Mouse (Mus musculus) intestine, embryonic 16.5 days (tissue): ENCODE measurements at regions not wholly inside any gene's neighbourhood (a gene's known extent, or its start where the extent isn't known, plus 50 kb on each side); places are given as distances from the start of the nearest gene placed in this dataset.
A peak's percentile ranks its signal among the peaks of the same experiment; 100 is the strongest.

ENCODE experiments used
- ATAC-seq: fragments of 200-750 bp; cut with Nextera tagmentation; 2 replicates; pipeline ENCODE4 v1.8.0; 2017; ENCODE audit warnings: moderate TSS enrichment, moderate library complexity
- H3K27ac ChIP-seq: fragments of 300-500 bp; sonication (generic); 2 replicates; pipeline ENCODE4 v1.5.1; 2014; ENCODE audit warnings: mild to moderate bottlenecking, low read length
- H3K27me3 ChIP-seq: fragments of 300-500 bp; sonication (generic); replicated peaks from 2 replicates; pipeline ENCODE4 v1.6.1; 2014; ENCODE audit warnings: low read length, control low read depth, mixed read lengths; ENCODE audit not compliant: control insufficient read depth, insufficient read depth
- H3K36me3 ChIP-seq: fragments of 300-500 bp; sonication (generic); 2 replicates; pipeline ENCODE4 v1.6.1; 2014; ENCODE audit warnings: low read length, control low read depth; ENCODE audit not compliant: control insufficient read depth, insufficient read depth
- H3K4me1 ChIP-seq: fragments of 300-500 bp; sonication (generic); 2 replicates; pipeline ENCODE4 v1.6.1; 2014; ENCODE audit warnings: low read length, control low read depth, mixed read lengths; ENCODE audit not compliant: control insufficient read depth, insufficient read depth
- H3K4me2 ChIP-seq: fragments of 300-500 bp; sonication (generic); 2 replicates; pipeline ENCODE4 v1.6.1; 2014; ENCODE audit warnings: low read depth, low read length, control low read depth
- H3K4me3 ChIP-seq: fragments of 300-500 bp; sonication (generic); 2 replicates; pipeline ENCODE4 v1.5.1; 2014; ENCODE audit warnings: mild to moderate bottlenecking, low read length
- H3K9ac ChIP-seq: fragments of 300-500 bp; sonication (generic); 2 replicates; pipeline ENCODE4 v1.6.1; 2014; ENCODE audit warnings: low read depth, low read length
- H3K9me3 ChIP-seq: fragments of 300-500 bp; sonication (generic); 2 replicates; pipeline ENCODE4 v1.6.1; 2016; ENCODE audit warnings: low read length, control low read depth; ENCODE audit not compliant: control insufficient read depth
- WGBS: fragments of 180-500 bp; shearing (Covaris S2); extraction: QIAGEN DNeasy Blood & Tissue Kit; methylation state at CpG from one replicate; pipeline ENCODE4 v1.1.7; 2014; 5-methylcytosine and 5-hydroxymethylcytosine counted together

- Histone ChIP-seq H3K9ac (no peak overlapping the region), H3K27me3 (no peaks in the 10 kb centered on the region), H3K4me3 (no peak overlapping the region), H3K4me1 (no peaks in the 10 kb centered on the region), H3K36me3 (no peaks in the 10 kb centered on the region), H3K4me2 (no peak overlapping the region), H3K27ac (no peak overlapping the region), H3K9me3 (no peaks in the 10 kb centered on the region)
- WGBS = 88% methylated on average over 3 of the region's 3 CpGs
- no peak for ATAC-seq
Observed at GRCm38 (mm10) chr1:184492115-184492514, 240.3 kb downstream of the Hlx start.

DNA sequence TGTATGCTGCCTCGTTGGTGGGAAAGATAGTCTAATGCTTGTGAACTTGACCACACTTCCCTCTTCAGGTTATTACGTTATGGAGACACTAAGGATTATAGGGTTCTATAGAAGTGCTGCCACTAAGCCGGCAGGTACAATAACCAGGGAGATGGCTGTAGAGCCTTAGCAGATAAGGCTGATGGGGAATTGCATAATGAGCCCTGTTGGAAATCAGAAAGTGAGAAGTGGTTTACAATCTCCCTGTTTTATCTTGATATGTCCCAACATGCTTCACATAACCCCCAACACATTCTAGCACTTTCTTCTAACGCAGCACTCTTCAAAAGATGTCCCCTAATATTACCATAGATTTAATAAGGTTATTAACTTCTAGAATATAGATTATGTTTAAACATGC is 241.2 kb downstream of the Hlx start:
- H3K27me3 ChIP-seq = no peaks in the 10 kb centered on the region
- WGBS = 64% methylated on average over 4 of the region's 4 CpGs
- H3K4me2 ChIP-seq = no peak overlapping the region
- no peaks in the 10 kb centered on the region for H3K4me1 ChIP-seq
- H3K9ac ChIP-seq = no peak overlapping the region
- no peak overlapping the region for H3K4me3 ChIP-seq
- no peak overlapping the region for H3K27ac ChIP-seq
- ATAC-seq = no peak
- no peaks in the 10 kb centered on the region for H3K36me3 ChIP-seq
- H3K9me3 ChIP-seq = no peaks in the 10 kb centered on the region

DNA sequence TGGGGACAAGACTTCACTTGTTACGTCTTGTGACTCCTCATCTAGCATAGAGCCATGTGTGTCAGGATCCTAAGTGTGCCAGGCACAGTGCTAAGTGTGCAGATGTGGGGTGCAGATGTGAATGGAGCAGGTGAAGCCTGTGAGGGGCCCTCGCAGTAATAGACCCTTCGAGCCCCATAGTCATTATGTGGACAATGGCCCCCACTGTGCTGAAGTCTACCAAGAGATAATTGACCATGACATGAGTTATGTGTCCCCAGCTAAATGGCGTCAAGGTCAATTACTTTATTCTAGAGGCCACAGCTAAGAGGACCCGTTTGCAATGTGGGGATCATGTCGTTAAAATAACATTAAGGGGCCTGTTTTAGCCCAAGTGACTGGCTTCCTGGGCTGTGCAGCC is 245.0 kb downstream of the Hlx start:
- Histone ChIP-seq H3K27ac (no peak overlapping the region), H3K4me1 (no peaks in the 10 kb centered on the region), H3K27me3 (no peaks in the 10 kb centered on the region), H3K9ac (no peak overlapping the region), H3K4me3 (no peak overlapping the region), H3K36me3 (no peaks in the 10 kb centered on the region), H3K4me2 (no peak overlapping the region), H3K9me3 (no peaks in the 10 kb centered on the region)
- ATAC-seq = no peak
- WGBS = 49% methylated on average over 6 of the region's 6 CpGs

GRCm38 (mm10) chr1:184484801-184485200 is 247.6 kb downstream of the Hlx start:
- no peak for ATAC-seq
- H3K4me3 ChIP-seq = no peak overlapping the region
- H3K9me3 ChIP-seq = no peaks in the 10 kb centered on the region
- H3K4me1 ChIP-seq = no peaks in the 10 kb centered on the region
- no peaks in the 10 kb centered on the region for H3K36me3 ChIP-seq
- H3K27me3 ChIP-seq = no peaks in the 10 kb centered on the region
- H3K27ac ChIP-seq = no peak overlapping the region
- no peak overlapping the region for H3K4me2 ChIP-seq
- WGBS = 72% methylated on average over 8 of the region's 8 CpGs
- no peak overlapping the region for H3K9ac ChIP-seq

GRCm38 (mm10) chr1:184483371-184483770 is 249.0 kb downstream of the Hlx start:
- H3K4me1 ChIP-seq = no peaks in the 10 kb centered on the region

GRCm38 (mm10) chr1:184482026-184482425 is 250.4 kb downstream of the Hlx start:
- H3K27me3 ChIP-seq = no peaks in the 10 kb centered on the region

More at GRCm38 (mm10) chr1:184483371-184483770, 249.0 kb downstream of the Hlx start:
- no peaks in the 10 kb centered on the region for H3K27me3 ChIP-seq
- WGBS = 72% methylated on average over 7 of the region's 7 CpGs
- H3K9ac ChIP-seq = no peak overlapping the region
- H3K9me3 ChIP-seq = no peaks in the 10 kb centered on the region
- ATAC-seq = no peak
- no peak overlapping the region for H3K4me3 ChIP-seq
- no peak overlapping the region for H3K4me2 ChIP-seq
- H3K27ac ChIP-seq = no peak overlapping the region
- H3K36me3 ChIP-seq = no peaks in the 10 kb centered on the region

DNA sequence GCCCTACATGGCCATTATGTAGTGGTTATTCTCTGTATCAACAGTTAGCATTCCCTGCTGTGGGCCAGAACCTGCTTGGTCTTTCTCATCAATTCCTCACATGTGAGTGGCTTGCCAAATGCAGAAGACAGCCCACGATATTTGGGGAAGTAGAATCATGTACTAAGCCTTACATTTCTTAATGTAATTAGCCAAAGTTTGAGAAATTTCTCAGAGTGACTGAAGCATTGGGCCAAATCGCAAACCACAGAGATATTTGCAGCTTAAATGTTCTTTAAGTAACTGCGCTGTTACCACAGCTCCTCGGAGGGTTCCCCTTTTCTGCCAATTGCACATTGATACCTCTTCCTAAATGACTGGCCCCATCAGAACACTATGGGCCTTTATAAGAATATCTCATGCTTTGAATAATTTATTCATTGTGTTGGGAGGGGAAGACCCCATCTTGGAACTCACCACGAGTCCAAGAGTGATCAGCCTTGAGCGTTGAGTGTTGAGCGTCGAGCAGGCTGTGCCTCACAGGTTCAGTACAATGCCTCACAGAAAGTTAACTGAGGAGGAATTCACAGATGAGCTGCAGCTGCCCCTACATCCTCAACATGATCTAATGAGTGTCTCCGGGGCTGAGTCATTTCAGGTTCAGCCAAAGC is 251.7 kb downstream of the Hlx start:
- Histone ChIP-seq H3K4me1 (no peaks in the 10 kb centered on the region), H3K4me2 (no peak overlapping the region), H3K36me3 (no peaks in the 10 kb centered on the region), H3K9me3 (no peaks in the 10 kb centered on the region), H3K4me3 (no peak overlapping the region), H3K27me3 (no peaks in the 10 kb centered on the region), H3K27ac (no peak overlapping the region), H3K9ac (no peak overlapping the region)
- whole genome bisulfite sequencing = 81% methylated on average over 9 of the region's 9 CpGs
- ATAC-seq = no peak

More at GRCm38 (mm10) chr1:184482026-184482425, 250.4 kb downstream of the Hlx start:
- no peak overlapping the region for H3K9ac ChIP-seq
- WGBS = 64% methylated on average over 9 of the region's 9 CpGs
- H3K36me3 ChIP-seq = no peaks in the 10 kb centered on the region
- H3K4me1 ChIP-seq = no peaks in the 10 kb centered on the region
- no peak overlapping the region for H3K4me3 ChIP-seq
- no peaks in the 10 kb centered on the region for H3K9me3 ChIP-seq
- no peak for ATAC-seq
- no peak overlapping the region for H3K27ac ChIP-seq
- no peak overlapping the region for H3K4me2 ChIP-seq

DNA sequence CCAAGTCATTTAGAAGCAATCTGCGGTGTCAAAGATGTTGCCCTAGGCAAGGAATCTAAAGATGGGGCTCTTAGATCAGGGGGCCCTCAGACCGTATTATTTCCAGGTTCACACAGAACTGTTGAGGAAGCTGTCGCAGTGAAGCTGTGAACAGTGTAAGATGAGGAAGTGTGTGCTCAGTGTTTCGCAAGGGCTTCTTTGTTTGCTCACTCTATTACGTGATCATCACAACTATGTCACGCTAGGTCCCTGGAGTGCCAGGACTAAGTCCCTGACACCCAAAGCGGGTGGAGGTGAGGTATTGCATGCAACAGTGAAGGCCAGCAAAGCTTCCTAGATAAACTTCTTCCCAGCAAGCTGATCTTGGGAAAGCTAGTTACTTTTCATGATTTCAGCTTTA is 254.4 kb downstream of the Hlx start:
- Histone ChIP-seq H3K9me3 (no peaks in the 10 kb centered on the region), H3K4me2 (no peak overlapping the region)

DNA sequence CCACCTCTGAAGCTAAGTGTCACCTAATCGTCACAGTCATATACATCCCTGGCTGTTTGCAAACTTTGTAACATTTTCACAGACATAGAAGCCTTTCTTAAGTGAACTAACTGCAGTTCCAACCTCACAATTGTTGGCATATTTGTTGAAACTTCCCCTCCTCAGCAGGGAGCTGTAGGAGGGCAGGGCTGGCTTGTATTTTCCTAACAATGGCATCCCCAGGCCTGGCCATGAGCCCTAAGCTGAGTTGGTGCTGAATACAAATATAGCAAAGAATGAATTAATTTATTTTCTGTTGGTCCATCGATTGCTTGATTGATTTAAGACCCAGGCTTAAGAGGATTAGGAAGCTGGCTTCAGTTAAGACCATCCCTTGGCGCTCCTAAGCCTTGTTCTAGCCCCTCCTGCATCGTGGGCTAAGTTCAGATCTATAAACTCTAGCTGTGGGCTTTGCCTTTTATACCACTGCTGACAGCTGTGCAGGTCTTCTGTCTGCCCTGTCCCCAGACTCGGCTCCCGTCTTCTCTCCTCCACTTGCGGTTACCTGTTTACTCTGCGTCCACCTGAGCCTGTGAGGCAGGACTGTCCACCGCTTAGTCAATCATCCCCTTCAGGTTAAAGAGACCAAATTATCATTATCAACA is 269.8 kb downstream of the Hlx start:
- no peak for ATAC-seq
- Histone ChIP-seq H3K4me1 (no peaks in the 10 kb centered on the region; the same call in 1 of the 2 replicates), H3K36me3 (no peaks in the 10 kb centered on the region), H3K9me3 (no peaks in the 10 kb centered on the region), H3K4me3 (no peak overlapping the region), H3K9ac (no peak overlapping the region), H3K4me2 (no peak overlapping the region), H3K27me3 (peaks cover 2% of the 10 kb centered on the region; the same call in 1 of the 2 replicates), H3K27ac (no peak overlapping the region)
- WGBS = 53% methylated on average over 9 of the region's 9 CpGs

More for the DNA sequence above, 254.4 kb downstream of the Hlx start:
- 80% methylated on average over 7 of the region's 7 CpGs for WGBS
- H3K4me1 ChIP-seq = no peaks in the 10 kb centered on the region
- ATAC-seq = peak; percentile 70
- no peak overlapping the region for H3K9ac ChIP-seq
- no peak overlapping the region for H3K4me3 ChIP-seq
- no peaks in the 10 kb centered on the region for H3K36me3 ChIP-seq
- no peak overlapping the region for H3K27ac ChIP-seq
- H3K27me3 ChIP-seq = no peaks in the 10 kb centered on the region
